Mouse (Mus musculus) hindbrain, embryonic 14.5 days (tissue): ENCODE results near the gene Pirt. TPM values are rescaled to one million over a fixed set of nuclear protein-coding genes. Genes with fewer than 3 reads are reported as not detected.

ENCODE experiments used
- ATAC-seq: fragments of 200-750 bp; cut with Nextera tagmentation; 2 replicates; pipeline ENCODE4 v1.8.0; 2017; ENCODE audit warnings: moderate number of reproducible peaks, mild to moderate bottlenecking, moderate TSS enrichment, moderate library complexity; ENCODE audit not compliant: low FRiP score
- DNase-seq: peaks from one replicate; pipeline ENCODE4 v3.0.0-alpha.2; 2015; ENCODE audit warnings: low spot score
- H3K27ac ChIP-seq: fragments of 300-500 bp; sonication (generic); 2 replicates; pipeline ENCODE4 v1.5.1; 2014; ENCODE audit warnings: mild to moderate bottlenecking, moderate library complexity
- H3K27me3 ChIP-seq: fragments of 300-500 bp; sonication (generic); 2 replicates; pipeline ENCODE4 v1.6.1; 2014; ENCODE audit warnings: mild to moderate bottlenecking, low read length, mixed read lengths; ENCODE audit not compliant: control insufficient read depth, insufficient read depth
- H3K36me3 ChIP-seq: fragments of 300-500 bp; sonication (generic); replicated peaks from 2 replicates; pipeline ENCODE4 v1.6.1; 2014; ENCODE audit not compliant: control insufficient read depth, insufficient read depth
- H3K4me1 ChIP-seq: fragments of 300-500 bp; sonication (generic); replicated peaks from 2 replicates; pipeline ENCODE4 v1.6.1; 2014; ENCODE audit warnings: antibody characterized with exemption, low read length, mixed read lengths; ENCODE audit not compliant: control insufficient read depth, insufficient read depth
- H3K4me2 ChIP-seq: fragments of 300-500 bp; sonication (generic); replicated peaks from 2 replicates; pipeline ENCODE4 v1.6.1; 2014; ENCODE audit warnings: mild to moderate bottlenecking, moderate library complexity
- H3K4me3 ChIP-seq: fragments of 300-500 bp; sonication (generic); replicated peaks from 2 replicates; pipeline ENCODE4 v1.5.1; 2014; ENCODE audit warnings: mild to moderate bottlenecking, low read length
- H3K9ac ChIP-seq: fragments of 300-500 bp; sonication (generic); 2 replicates; pipeline ENCODE4 v1.6.1; 2014
- H3K9me3 ChIP-seq: fragments of 300-500 bp; sonication (generic); 2 replicates; pipeline ENCODE4 v1.6.1; 2016; ENCODE audit warnings: low read length; ENCODE audit not compliant: control insufficient read depth
- WGBS: fragments of 180-500 bp; shearing (Covaris S2); extraction: QIAGEN DNeasy Blood & Tissue Kit; methylation state at CpG from one replicate; pipeline ENCODE4 v1.1.7; 2014; 5-methylcytosine and 5-hydroxymethylcytosine counted together
- polyA plus RNA-seq: library from polyadenylated mRNA; unstranded; fragments of >200 nt; fragmentation: Nextera tagmentation; extraction: Ambion mirVana; gene quantifications from 2 replicates; pipeline ENCODE4 v1.2.1, GENCODE M21; 2014

Gene Pirt
- polyA plus RNA-seq, 1 experiment from 2014 or later, result 1.2 TPM

DNA sequence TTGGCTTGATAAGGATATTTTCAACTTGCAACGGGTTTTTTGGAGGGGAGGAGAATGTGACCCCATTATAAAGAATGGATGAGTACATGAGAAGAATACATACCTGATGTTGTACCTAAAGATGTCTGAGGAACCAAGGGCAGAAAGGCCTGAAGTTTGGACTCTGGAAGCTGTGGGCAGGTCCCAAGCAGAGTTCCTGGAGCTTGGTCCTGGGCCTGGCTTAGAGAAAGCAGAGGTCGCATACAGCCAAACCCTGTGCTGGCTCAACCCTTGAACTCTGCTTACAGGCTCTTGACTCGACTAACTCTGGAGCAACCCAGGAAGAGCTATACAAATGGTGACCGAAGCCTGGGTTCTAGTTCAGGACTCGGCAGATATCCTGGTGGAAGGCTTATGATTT, 30.2 kb downstream of the Pirt start:
- no peaks in the 10 kb centered on the region for H3K9me3 ChIP-seq
- H3K4me2 ChIP-seq, result no peak overlapping the region
- H3K4me3 ChIP-seq, result no peak overlapping the region
- ATAC-seq, result no peak
- 93% methylated on average over 5 of the region's 5 CpGs for WGBS
- no peak overlapping the region for H3K9ac ChIP-seq
- no peaks in the 10 kb centered on the region for H3K36me3 ChIP-seq
- no peaks in the 10 kb centered on the region for H3K27me3 ChIP-seq
- DNase-seq, result no peak
- H3K4me1 ChIP-seq, result no peaks in the 10 kb centered on the region
- no peak overlapping the region for H3K27ac ChIP-seq

DNA sequence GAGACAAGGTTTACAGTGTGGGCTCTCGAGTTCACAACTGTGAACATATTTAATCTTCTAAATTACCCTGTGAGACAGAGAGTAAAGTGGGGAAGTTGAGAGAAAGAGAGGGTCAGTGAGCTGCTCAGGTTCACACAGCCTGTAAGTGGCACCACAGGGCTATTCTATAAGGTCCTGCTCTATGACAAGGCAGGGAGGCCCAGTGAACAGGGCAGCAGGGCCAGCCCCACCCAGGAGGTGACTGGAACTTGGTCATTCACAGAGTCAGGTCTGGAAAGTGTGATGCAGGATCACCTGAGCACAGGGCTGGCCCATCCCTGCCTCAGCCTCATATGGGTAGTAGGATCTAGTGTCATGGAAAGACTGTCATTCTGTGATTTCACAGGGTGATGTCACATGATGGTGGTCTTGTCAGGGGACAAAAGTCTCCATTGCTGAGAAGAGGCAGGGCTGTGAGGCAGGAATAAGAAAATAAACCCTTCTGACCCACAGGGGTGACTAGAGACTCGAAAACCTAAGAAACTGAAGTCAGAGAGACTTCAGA, 33.5 kb downstream of the Pirt start:
- Histone ChIP-seq H3K9ac (no peak overlapping the region), H3K4me2 (no peak overlapping the region), H3K4me1 (no peaks in the 10 kb centered on the region), H3K4me3 (no peak overlapping the region), H3K36me3 (no peaks in the 10 kb centered on the region), H3K9me3 (no peaks in the 10 kb centered on the region), H3K27me3 (no peaks in the 10 kb centered on the region), H3K27ac (no peak overlapping the region)
- DNase-seq (no peak), ATAC-seq (no peak)
- 65% methylated on average over 2 of the region's 2 CpGs for WGBS

GRCm38 (mm10) chr11:66946521-66946920, 34.7 kb downstream of the Pirt start:
- H3K4me1 ChIP-seq, result no peaks in the 10 kb centered on the region
- no peak overlapping the region for H3K27ac ChIP-seq
- no peaks in the 10 kb centered on the region for H3K9me3 ChIP-seq
- DNase-seq (no peak), ATAC-seq (no peak)
- WGBS, result 78% methylated on average over 6 of the region's 6 CpGs
- no peaks in the 10 kb centered on the region for H3K36me3 ChIP-seq
- no peak overlapping the region for H3K4me2 ChIP-seq
- H3K4me3 ChIP-seq, result no peak overlapping the region
- H3K9ac ChIP-seq, result no peak overlapping the region
- H3K27me3 ChIP-seq, result no peaks in the 10 kb centered on the region

DNA sequence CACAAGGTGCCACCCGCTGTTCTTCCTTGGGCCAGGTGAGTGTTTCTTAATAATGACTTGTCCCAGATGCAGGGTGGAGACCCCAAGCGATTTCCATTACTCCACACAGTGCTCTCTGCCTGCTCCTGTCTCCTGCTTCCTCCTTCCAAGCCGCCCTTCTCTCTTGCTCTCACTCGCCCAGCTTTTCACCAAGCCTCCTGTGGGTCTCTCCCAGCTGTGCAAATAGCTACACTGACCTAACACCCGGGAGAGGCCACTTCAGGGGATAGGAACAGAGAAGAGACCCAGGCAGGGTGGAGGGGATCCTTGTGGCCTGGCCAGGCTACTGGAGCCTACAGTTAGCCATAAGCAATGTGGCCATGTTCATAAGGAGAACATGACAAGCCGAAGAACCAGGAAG, 35.1 kb downstream of the Pirt start:
- ATAC-seq (no peak), DNase-seq (no peak)
- WGBS, result 79% methylated on average over 6 of the region's 6 CpGs

GRCm38 (mm10) chr11:66956303-66956702, 44.5 kb downstream of the Pirt start, which contains the start of gene Tmem238l:
TSS of gene Tmem238l (plus strand) at chr11:66956638.
- no peak within 1 kb of the TSS for H3K4me3 ChIP-seq
- H3K4me2 ChIP-seq, result no peak within 1 kb of the TSS
- no peak for DNase-seq
- WGBS, result 77% methylated on average over 9 of the region's 9 CpGs
- H3K36me3 ChIP-seq, result no peaks in the 10 kb centered on the region
- no peak for ATAC-seq
- H3K27me3 ChIP-seq, result no peaks in the 10 kb centered on the region
- H3K9me3 ChIP-seq, result no peaks in the 10 kb centered on the region
- H3K4me1 ChIP-seq, result no peaks in the 10 kb centered on the region
- H3K27ac ChIP-seq, result no peak within 1 kb of the TSS
- H3K9ac ChIP-seq, result no peak within 1 kb of the TSS

More for the DNA sequence above, 35.1 kb downstream of the Pirt start:
- Histone ChIP-seq H3K9me3 (no peaks in the 10 kb centered on the region), H3K4me3 (no peak overlapping the region), H3K27ac (no peak overlapping the region), H3K27me3 (no peaks in the 10 kb centered on the region), H3K9ac (no peak overlapping the region), H3K4me1 (no peaks in the 10 kb centered on the region), H3K4me2 (no peak overlapping the region), H3K36me3 (no peaks in the 10 kb centered on the region)

DNA sequence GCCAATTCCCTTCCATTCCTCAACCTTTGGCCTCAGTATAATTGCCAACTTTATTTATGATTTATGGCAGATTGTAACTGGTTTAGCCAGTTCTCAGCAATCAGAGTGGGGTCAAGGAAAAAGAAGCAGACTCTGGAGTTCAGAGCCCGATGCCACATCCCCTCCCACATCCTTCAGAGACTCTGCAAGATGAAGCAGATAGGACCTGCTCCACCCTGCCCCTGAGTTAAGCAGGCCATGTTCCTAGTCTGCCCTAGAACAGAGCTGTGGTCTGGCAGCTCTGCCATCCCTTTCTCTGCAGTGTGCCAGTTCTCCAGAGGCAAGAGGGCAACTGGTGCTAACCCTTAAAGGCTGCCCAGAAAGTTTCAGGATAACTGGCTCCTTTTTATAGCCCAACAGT, 49.0 kb downstream of the Pirt start:
- WGBS, result 89% methylated on average over 1 of the region's 1 CpGs
- H3K4me2 ChIP-seq, result no peak overlapping the region

GRCm38 (mm10) chr11:66961447-66962176, 49.8 kb downstream of the Pirt start:
- H3K9ac ChIP-seq, result no peak overlapping the region
- DNase-seq (no peak), ATAC-seq (no peak)
- H3K9me3 ChIP-seq, result no peaks in the 10 kb centered on the region
- H3K4me2 ChIP-seq, result no peak overlapping the region
- WGBS, result 91% methylated on average over 12 of the region's 12 CpGs
- no peaks in the 10 kb centered on the region for H3K4me1 ChIP-seq
- no peaks in the 10 kb centered on the region for H3K36me3 ChIP-seq
- no peak overlapping the region for H3K4me3 ChIP-seq
- no peaks in the 10 kb centered on the region for H3K27me3 ChIP-seq
- H3K27ac ChIP-seq, result no peak overlapping the region

More for the DNA sequence above, 49.0 kb downstream of the Pirt start:
- DNase-seq, result no peak
- Histone ChIP-seq H3K27me3 (no peaks in the 10 kb centered on the region), H3K36me3 (no peaks in the 10 kb centered on the region), H3K4me1 (no peaks in the 10 kb centered on the region), H3K27ac (no peak overlapping the region), H3K9ac (no peak overlapping the region), H3K4me3 (no peak overlapping the region), H3K9me3 (no peaks in the 10 kb centered on the region)
- no peak for ATAC-seq

GRCm38 (mm10) chr11:66963462-66963861, 51.7 kb downstream of the Pirt start:
- DNase-seq (no peak), ATAC-seq (no peak)
- no peaks in the 10 kb centered on the region for H3K4me1 ChIP-seq
- WGBS, result 100% methylated on average over 1 of the region's 1 CpGs
- H3K9ac ChIP-seq, result no peak overlapping the region
- no peak overlapping the region for H3K4me3 ChIP-seq
- H3K9me3 ChIP-seq, result no peaks in the 10 kb centered on the region
- H3K36me3 ChIP-seq, result no peaks in the 10 kb centered on the region
- no peak overlapping the region for H3K27ac ChIP-seq
- no peaks in the 10 kb centered on the region for H3K27me3 ChIP-seq
- no peak overlapping the region for H3K4me2 ChIP-seq

GRCm38 (mm10) chr11:66966500-66967116, 54.8 kb downstream of the Pirt start:
- Histone ChIP-seq H3K36me3 (no peaks in the 10 kb centered on the region), H3K9ac (no peak overlapping the region), H3K27me3 (no peaks in the 10 kb centered on the region), H3K4me3 (no peak overlapping the region), H3K4me2 (no peak overlapping the region), H3K27ac (no peak overlapping the region), H3K4me1 (no peaks in the 10 kb centered on the region), H3K9me3 (no peaks in the 10 kb centered on the region)
- 25% methylated on average over 7 of the region's 7 CpGs for WGBS
- ATAC-seq (no peak), DNase-seq (no peak)
